Mouse (Mus musculus): ENCODE results near the gene Atg101. TPM values are rescaled to one million over a fixed set of nuclear protein-coding genes. Genes with fewer than 3 reads are reported as not detected.

The Atg101 gene
- polyA plus RNA-seq, 1 experiment from 2014 or later, result 81.6 TPM

DNA sequence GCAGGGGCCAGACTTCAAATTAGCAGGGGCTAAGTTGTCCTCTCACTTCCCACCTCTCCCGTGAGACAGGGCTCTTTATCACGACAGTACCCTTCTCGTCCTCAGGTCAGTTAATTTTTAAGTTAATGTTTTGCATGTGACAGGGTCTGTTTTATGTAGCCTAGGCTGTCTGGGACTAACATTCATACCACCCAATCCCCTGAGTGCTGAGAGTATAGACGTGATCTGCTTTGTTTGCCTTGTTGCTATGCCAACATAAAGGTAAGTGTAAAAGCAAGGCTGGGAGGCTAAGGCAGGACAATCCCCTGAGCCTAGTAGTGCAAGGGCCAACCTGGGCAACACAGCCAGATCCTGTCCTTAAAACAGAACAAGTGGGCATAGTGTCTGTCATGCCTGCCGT is 25.4 kb downstream of the Atg101 start:
- Histone ChIP-seq H3K36me3 (ENCODE audit: poor library complexity, severe bottlenecking) (no peaks in the 10 kb centered on the region), H3K9ac (no peak overlapping the region), H3K4me3 (no peak overlapping the region), H3K4me1 (peaks cover 4% of the 10 kb centered on the region; the same call in 1 of the 2 replicates), H3K27ac (no peak overlapping the region), H3K27me3 (no peaks in the 10 kb centered on the region), H3K4me2 (no peak overlapping the region), H3K9me3 (replicated peaks) (no peaks in the 10 kb centered on the region)
- no peak for ATAC-seq
- WGBS, result 43% methylated on average over 5 of the region's 5 CpGs

GRCm38 (mm10) chr15:101311087-101311770 is 27.2 kb downstream of the Atg101 start:
- WGBS, result 60% methylated on average over 14 of the region's 15 CpGs
- no peak for ATAC-seq
- Histone ChIP-seq H3K27ac (no peak overlapping the region), H3K9ac (no peak overlapping the region), H3K4me3 (no peak overlapping the region), H3K36me3 (ENCODE audit: poor library complexity, severe bottlenecking) (no peaks in the 10 kb centered on the region), H3K27me3 (no peaks in the 10 kb centered on the region), H3K4me1 (peaks cover 8% of the 10 kb centered on the region), H3K9me3 (replicated peaks) (no peaks in the 10 kb centered on the region), H3K4me2 (no peak overlapping the region)

DNA sequence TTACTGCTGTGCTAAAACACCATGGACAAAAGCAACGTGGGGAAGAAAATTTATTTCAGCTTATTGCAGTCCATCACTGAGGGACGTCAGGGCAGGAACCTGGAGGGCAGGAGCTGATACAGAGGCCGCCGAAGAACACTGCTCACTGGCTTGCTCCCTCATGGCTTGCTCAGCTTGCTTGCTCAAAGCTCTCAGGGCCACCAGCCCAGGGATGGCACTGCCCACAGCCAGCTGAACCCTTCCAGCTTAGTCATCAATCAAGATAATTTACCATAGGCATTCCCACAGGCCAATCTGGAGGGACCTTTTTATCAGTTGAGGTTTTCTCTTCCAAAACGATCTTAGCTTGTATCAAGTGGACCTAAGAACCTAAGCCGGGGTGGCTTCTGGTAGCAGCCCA is 27.9 kb downstream of the Atg101 start:
- Histone ChIP-seq H3K4me1 (peaks cover 16% of the 10 kb centered on the region), H3K4me3 (no peak overlapping the region), H3K9ac (no peak overlapping the region), H3K36me3 (ENCODE audit: poor library complexity, severe bottlenecking) (no peaks in the 10 kb centered on the region), H3K27me3 (no peaks in the 10 kb centered on the region), H3K9me3 (replicated peaks) (no peaks in the 10 kb centered on the region), H3K27ac (no peak overlapping the region), H3K4me2 (no peak overlapping the region)
- WGBS, result 88% methylated on average over 6 of the region's 6 CpGs
- no peak for ATAC-seq

DNA sequence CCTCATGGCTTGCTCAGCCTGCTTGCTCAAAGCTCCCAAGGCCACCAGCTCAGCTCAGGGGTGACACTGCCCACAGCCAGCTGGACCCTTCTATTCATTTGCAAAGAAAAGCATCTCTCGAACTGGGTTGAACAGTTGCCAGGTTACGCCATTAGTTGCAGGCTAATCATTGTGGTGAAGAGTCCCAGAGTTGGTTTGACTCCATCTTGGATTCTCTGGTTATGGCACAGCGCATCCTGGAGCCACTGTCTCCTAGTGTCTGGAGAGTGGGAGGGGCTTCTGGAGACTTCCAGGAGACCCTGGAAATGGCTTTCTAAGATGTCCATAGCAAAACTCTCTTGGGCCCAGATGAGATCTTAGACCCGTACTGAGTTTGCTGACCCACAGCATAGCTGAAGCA is 31.3 kb downstream of the Atg101 start:
- H3K36me3 ChIP-seq (ENCODE audit: poor library complexity, severe bottlenecking), result no peaks in the 10 kb centered on the region
- peak; percentile 39; the same call in 1 of the 2 replicates for ATAC-seq

DNA sequence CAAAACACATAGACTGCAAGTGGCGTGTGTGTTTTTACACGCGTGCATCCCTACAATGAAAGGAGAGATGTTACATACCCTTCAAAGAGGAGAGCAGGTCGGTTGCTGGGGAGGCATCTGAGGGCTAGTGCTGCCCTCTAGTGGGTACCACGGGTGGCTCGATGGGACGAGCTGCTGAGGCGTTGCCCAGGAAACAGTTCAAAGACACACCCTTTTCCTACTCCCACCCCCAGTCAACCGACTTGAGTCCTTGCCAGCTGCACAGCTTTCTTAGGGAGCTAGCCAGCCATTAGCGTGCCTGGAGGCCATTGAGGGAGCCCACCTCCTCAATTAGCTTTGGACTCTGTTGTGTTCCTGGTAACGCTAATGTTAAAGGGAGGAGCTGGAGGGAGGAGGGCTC is 31.8 kb downstream of the Atg101 start:
- Histone ChIP-seq H3K4me2 (peak overlapping the region; percentile 41), H3K9me3 (replicated peaks) (no peaks in the 10 kb centered on the region), H3K4me1 (peaks cover 12% of the 10 kb centered on the region), H3K36me3 (ENCODE audit: poor library complexity, severe bottlenecking) (no peaks in the 10 kb centered on the region), H3K27me3 (no peaks in the 10 kb centered on the region), H3K9ac (no peak overlapping the region), H3K27ac (no peak overlapping the region), H3K4me3 (0 out of 2 replicates have a peak overlapping the region, but pooled peaks have one; percentile 6)
- WGBS, result 3% methylated on average over 11 of the region's 11 CpGs
- ATAC-seq, result peak; percentile 92

More for the DNA sequence above, 31.3 kb downstream of the Atg101 start:
- H3K4me3 ChIP-seq, result 0 out of 2 replicates have a peak overlapping the region, but pooled peaks have one; percentile 6
- H3K4me2 ChIP-seq, result peak overlapping the region; percentile 41; the same call in 1 of the 2 replicates
- peaks cover 12% of the 10 kb centered on the region for H3K4me1 ChIP-seq
- no peaks in the 10 kb centered on the region for H3K27me3 ChIP-seq
- 75% methylated on average over 4 of the region's 4 CpGs for WGBS
- H3K9ac ChIP-seq, result no peak overlapping the region
- no peaks in the 10 kb centered on the region for H3K9me3 ChIP-seq (replicated peaks)
- no peak overlapping the region for H3K27ac ChIP-seq

DNA sequence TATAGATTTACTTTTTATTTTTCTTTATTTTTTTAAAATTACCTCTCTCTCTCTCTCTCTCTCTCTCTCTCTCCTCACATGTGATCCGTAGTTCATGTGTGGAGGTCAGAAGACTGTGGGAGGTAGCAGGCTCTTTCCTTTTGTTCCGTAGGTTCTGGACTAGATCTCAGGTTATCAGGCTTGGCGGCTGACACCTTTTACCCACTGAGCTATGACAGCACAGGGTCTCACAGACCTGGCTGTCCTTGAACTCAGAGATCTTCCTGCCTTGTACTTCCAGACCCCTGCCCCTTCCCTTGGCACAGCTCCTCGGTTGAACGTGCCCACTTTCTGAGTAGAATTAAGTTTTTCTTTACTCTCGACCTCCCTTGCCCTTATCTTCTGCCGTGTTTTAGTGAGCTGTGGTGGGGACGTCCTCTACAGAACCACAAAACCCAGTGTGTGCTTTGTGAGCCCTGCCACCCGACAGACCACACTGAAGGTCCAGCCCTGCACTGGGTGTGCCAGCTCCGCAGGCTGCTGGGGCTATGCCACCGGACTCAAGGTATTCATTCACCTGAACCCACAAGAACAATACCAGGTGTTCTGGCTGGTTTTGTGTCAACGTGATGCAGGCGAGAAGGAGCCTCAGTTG is 32.3 kb downstream of the Atg101 start:
- peaks cover 12% of the 10 kb centered on the region for H3K4me1 ChIP-seq
- no peaks in the 10 kb centered on the region for H3K36me3 ChIP-seq (ENCODE audit: poor library complexity, severe bottlenecking)
- H3K9me3 ChIP-seq (replicated peaks), result no peaks in the 10 kb centered on the region
- ATAC-seq, result peak; percentile 72
- H3K27ac ChIP-seq, result no peak overlapping the region
- 58% methylated on average over 13 of the region's 13 CpGs for whole genome bisulfite sequencing
- no peak overlapping the region for H3K4me3 ChIP-seq
- no peaks in the 10 kb centered on the region for H3K27me3 ChIP-seq
- peak overlapping the region; percentile 41 for H3K4me2 ChIP-seq
- no peak overlapping the region for H3K9ac ChIP-seq

DNA sequence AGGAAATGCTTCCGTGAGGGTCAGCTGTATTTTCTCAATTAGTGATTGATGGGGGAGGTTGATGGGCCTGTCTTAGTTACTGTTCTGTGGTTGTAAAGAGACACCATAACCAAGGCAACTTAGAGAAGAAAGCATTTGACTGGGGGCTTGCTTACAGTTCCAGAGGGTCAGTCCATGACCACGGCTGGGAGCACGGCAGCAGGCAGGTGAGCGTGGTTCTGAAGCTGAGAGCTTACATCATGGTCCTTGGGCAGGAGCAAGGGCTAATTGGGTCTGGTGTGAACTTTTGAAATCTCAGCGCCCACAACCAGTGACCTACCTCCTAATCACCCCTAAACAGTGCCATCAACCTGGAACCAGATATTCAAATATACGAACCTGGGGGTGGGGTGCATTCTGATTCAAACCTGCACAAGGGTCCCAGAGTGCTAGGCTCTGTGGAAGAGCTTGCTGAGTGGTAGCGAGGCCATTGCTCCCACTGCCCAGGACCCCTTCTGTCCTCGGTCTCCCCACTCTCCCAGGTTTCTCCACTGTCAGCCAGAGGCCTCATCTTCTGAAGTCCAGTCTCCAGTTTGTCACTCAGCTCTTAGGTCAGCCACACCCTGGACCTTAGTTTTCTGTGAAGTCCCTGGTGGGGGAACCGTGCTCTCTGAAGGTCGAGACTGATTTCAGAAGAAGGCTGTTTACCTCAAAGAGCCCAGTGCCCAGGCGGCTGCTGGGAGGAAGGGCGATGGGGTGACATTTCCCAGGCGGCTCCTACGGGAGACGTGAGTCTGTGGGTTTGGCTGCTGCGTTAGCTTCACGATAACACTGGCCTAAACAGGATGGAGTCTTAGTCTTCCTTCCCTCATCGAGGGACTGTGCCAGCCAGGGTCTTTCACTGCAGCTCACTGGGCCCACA is 33.1 kb downstream of the Atg101 start:
- Histone ChIP-seq H3K36me3 (ENCODE audit: poor library complexity, severe bottlenecking) (no peaks in the 10 kb centered on the region), H3K27me3 (no peaks in the 10 kb centered on the region), H3K27ac (no peak overlapping the region), H3K4me1 (peaks cover 12% of the 10 kb centered on the region), H3K9me3 (replicated peaks) (no peaks in the 10 kb centered on the region), H3K9ac (no peak overlapping the region), H3K4me2 (no peak overlapping the region), H3K4me3 (no peak overlapping the region)
- 87% methylated on average over 18 of the region's 18 CpGs for WGBS
- no peak for ATAC-seq

GRCm38 (mm10) chr15:101317814-101318500 is 33.9 kb downstream of the Atg101 start:
- 81% methylated on average over 2 of the region's 2 CpGs for WGBS
- Histone ChIP-seq H3K27me3 (no peaks in the 10 kb centered on the region), H3K4me2 (no peak overlapping the region)

GRCm38 (mm10) chr15:101318889-101319765 is 35.1 kb downstream of the Atg101 start:
- no peaks in the 10 kb centered on the region for H3K27me3 ChIP-seq

More at GRCm38 (mm10) chr15:101317814-101318500, 33.9 kb downstream of the Atg101 start:
- Histone ChIP-seq H3K36me3 (ENCODE audit: poor library complexity, severe bottlenecking) (no peaks in the 10 kb centered on the region), H3K9ac (no peak overlapping the region), H3K4me3 (no peak overlapping the region), H3K27ac (no peak overlapping the region), H3K9me3 (replicated peaks) (no peaks in the 10 kb centered on the region), H3K4me1 (peaks cover 12% of the 10 kb centered on the region)
- no peak for ATAC-seq

GRCm38 (mm10) chr15:101320010-101320617 is 36.0 kb downstream of the Atg101 start:
- Histone ChIP-seq H3K9me3 (replicated peaks) (no peaks in the 10 kb centered on the region), H3K27ac (no peak overlapping the region), H3K4me2 (no peak overlapping the region), H3K4me1 (peaks cover 12% of the 10 kb centered on the region), H3K27me3 (no peaks in the 10 kb centered on the region), H3K4me3 (no peak overlapping the region), H3K36me3 (ENCODE audit: poor library complexity, severe bottlenecking) (no peaks in the 10 kb centered on the region), H3K9ac (no peak overlapping the region)
- 90% methylated on average over 6 of the region's 6 CpGs for WGBS
- ATAC-seq, result no peak

More at GRCm38 (mm10) chr15:101318889-101319765, 35.1 kb downstream of the Atg101 start:
- Histone ChIP-seq H3K4me2 (no peak overlapping the region), H3K9ac (no peak overlapping the region), H3K36me3 (ENCODE audit: poor library complexity, severe bottlenecking) (no peaks in the 10 kb centered on the region), H3K4me1 (peaks cover 12% of the 10 kb centered on the region), H3K9me3 (replicated peaks) (no peaks in the 10 kb centered on the region), H3K4me3 (no peak overlapping the region), H3K27ac (no peak overlapping the region)
- WGBS, result 67% methylated on average over 14 of the region's 14 CpGs
- no peak for ATAC-seq

Data from forebrain, embryonic 13.5 days (tissue).